Mouse (Mus musculus) E14TG2a.4 (cell line): ENCODE results near the gene Lpar1.

Experiments used
- CTCF ChIP-seq: conservative IDR thresholded peaks from 2 replicates; pipeline ENCODE4 v1.5.1; 2014; ENCODE audit warnings: low read length
- POU5F1 ChIP-seq: IDR thresholded peaks from 2 replicates; pipeline ENCODE4 v1.6.1; 2014; ENCODE audit warnings: low read length, borderline replicate concordance

- TF ChIP-seq CTCF (no peak), POU5F1 (no peak)
Measured at GRCm38 (mm10) chr4:58447841-58448240, 105.9 kb downstream of the Lpar1 start.
